Mouse (Mus musculus): Measurements from ENCODE around the gene Pramel3. TPM values are rescaled to one million over a fixed set of nuclear protein-coding genes. Genes with fewer than 3 reads are reported as not detected.
"Not testable (repeated sequence)": the region's sequence is repeated elsewhere in the genome, so short reads cannot be mapped to it uniquely, and the experiment has no call there.

Pramel3 gene
- total RNA-seq (2014; fragmentation: Nextera tagmentation) (not detected in 2 replicates), total RNA-seq (2017) (0.12 TPM in 1 of 2 replicates, not detected in the other), polyA plus RNA-seq (2012) (not detected in 2 replicates)

DNA sequence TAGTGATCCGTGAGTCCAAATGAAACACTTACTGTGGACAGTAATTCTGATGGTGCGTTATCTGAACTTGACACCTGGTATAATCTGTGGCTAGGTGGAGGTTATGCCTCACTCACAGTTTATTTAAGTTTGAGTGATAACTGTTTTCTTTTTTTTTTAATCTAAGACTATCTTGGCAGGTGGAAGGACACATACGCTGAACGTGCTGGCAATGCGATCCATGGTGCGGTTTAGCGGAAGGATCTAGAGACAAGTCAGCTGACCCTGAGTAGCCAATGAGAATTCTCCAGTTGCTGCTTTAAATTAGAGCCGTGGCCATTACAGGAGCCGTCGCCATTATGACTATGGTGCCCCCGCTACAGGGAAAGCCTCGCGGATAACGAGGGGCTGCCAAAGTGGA is at the start of gene Pramel3:
Gene Pramel3 (plus strand): TSS at position 301 of the 400 bp plus-strand sequence.
- H3K36me3 ChIP-seq (replicated peaks); H3K4me1 ChIP-seq (ENCODE audit: insufficient read depth, low read depth, low read length); H3K27me3 ChIP-seq (ENCODE audit: insufficient read depth, low read length); DNase-seq (ENCODE audit: low spot score); ATAC-seq (ENCODE audit: extremely low read depth, insufficient number of reproducible peaks, low FRiP score, poor library complexity, severe bottlenecking); H3K4me3 ChIP-seq (ENCODE audit: low read depth, low read length); H3K9me3 ChIP-seq (replicated peaks): not testable (repeated sequence)

DNA sequence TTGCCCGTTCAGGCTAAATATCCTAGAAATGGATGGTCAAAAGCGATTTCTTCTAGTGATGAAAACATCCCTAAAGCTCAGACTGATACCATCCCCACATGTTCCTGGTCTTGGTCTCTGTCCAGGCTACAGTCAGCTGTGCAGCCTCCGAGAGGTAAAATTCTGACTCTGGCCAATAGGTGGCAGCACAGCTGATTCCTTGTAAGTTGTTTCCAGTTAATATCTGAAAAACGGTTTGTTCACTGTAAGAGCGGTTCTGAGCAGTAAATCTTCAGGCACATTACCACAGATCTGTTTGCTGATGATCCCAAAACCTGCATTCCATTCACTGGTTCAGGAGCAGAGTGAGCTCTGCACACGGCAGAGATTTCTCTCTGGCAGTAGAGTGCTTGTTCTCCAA is 58.6 kb downstream of the Pramel3 start:
- not testable (repeated sequence) for H3K27me3 ChIP-seq (ENCODE audit: insufficient read depth, low read length); ATAC-seq (ENCODE audit: extremely low read depth, insufficient number of reproducible peaks, low FRiP score, poor library complexity, severe bottlenecking); H3K4me1 ChIP-seq (ENCODE audit: insufficient read depth, low read depth, low read length); H3K36me3 ChIP-seq (replicated peaks); DNase-seq (ENCODE audit: low spot score); H3K4me3 ChIP-seq (ENCODE audit: low read depth, low read length); H3K9me3 ChIP-seq (replicated peaks)

DNA sequence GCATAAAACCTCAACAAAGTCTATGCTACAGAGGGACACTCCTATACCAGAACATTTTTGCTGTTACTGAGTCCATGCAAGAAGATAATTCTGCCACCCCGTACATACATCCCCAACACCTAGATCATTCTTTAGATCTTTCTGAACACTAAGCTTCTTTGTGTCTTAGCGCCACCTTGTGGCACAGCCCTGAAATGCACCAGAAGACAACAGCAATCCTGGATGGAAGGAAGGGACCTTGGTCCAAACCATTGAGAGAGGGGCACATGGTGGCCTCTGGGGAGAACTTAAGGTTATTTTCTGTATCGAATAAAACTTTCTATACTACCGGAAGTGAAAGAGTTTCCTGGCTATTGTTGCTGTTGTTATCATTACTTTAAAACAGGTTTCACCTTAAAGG is 59.8 kb downstream of the Pramel3 start:
- not testable (repeated sequence) for H3K9me3 ChIP-seq (replicated peaks); H3K27me3 ChIP-seq (ENCODE audit: insufficient read depth, low read length); H3K36me3 ChIP-seq (replicated peaks); H3K4me3 ChIP-seq (ENCODE audit: low read depth, low read length); H3K4me1 ChIP-seq (ENCODE audit: insufficient read depth, low read depth, low read length); DNase-seq (ENCODE audit: low spot score); ATAC-seq (ENCODE audit: extremely low read depth, insufficient number of reproducible peaks, low FRiP score, poor library complexity, severe bottlenecking)

Other genes with a start within 250 kb of the Pramel3 start
- not detected in 2 replicates for gene Gm15023, start 124.7 kb upstream of the Pramel3 start, total RNA-seq (2014; fragmentation: Nextera tagmentation)
- gene Gm15023, start 124.7 kb upstream of the Pramel3 start, total RNA-seq (2017), result not detected in 2 replicates
- not detected in 2 replicates for gene Gm15023, start 124.7 kb upstream of the Pramel3 start, polyA plus RNA-seq (2012)
- gene Tceal6, start 91.6 kb upstream of the Pramel3 start, total RNA-seq (2014; fragmentation: Nextera tagmentation), result not detected in 2 replicates
- gene Tceal6, start 91.6 kb upstream of the Pramel3 start, total RNA-seq (2017), result not detected in 2 replicates
- not detected in 2 replicates for gene Tceal6, start 91.6 kb upstream of the Pramel3 start, polyA plus RNA-seq (2012)
- gene Gm5128, start 71.0 kb downstream of the Pramel3 start, total RNA-seq (2014; fragmentation: Nextera tagmentation), result not detected in 2 replicates
- not detected in 2 replicates for gene Gm5128, start 71.0 kb downstream of the Pramel3 start, total RNA-seq (2017)
- gene Gm5128, start 71.0 kb downstream of the Pramel3 start, polyA plus RNA-seq (2012), result not detected in 2 replicates
- not detected in 2 replicates for gene Gm7903, start 131.5 kb downstream of the Pramel3 start, total RNA-seq (2014; fragmentation: Nextera tagmentation)
- 0.22 TPM in 1 of 2 replicates, not detected in the other for gene Gm7903, start 131.5 kb downstream of the Pramel3 start, total RNA-seq (2017)
- gene Gm7903, start 131.5 kb downstream of the Pramel3 start, polyA plus RNA-seq (2012), result not detected in 2 replicates
- not detected in 2 replicates for gene AV320801, start 192.3 kb downstream of the Pramel3 start, total RNA-seq (2014; fragmentation: Nextera tagmentation)
- 0.05 TPM in 1 of 2 replicates, not detected in the other for gene AV320801, start 192.3 kb downstream of the Pramel3 start, total RNA-seq (2017)
- not detected in 2 replicates for gene AV320801, start 192.3 kb downstream of the Pramel3 start, polyA plus RNA-seq (2012)